8 mouse cellular contexts compared by ENCODE assay signal in genomic region chr9:21291022-21291787, GRCm38 (mm10). TPM values are rescaled to one million over a fixed set of nuclear protein-coding genes. Genes with fewer than 3 reads are reported as not detected.
DNase-seq lines count a peak whose midpoint lies in the region; ATAC-seq lines count a peak whose summit lies in the region.

Gene Cdkn2d, minus strand, starts transcription at chr9:21291407.

- H3K4me1 ChIP-seq in hindbrain, embryonic 16.5 days (ENCODE audit: control insufficient read depth, insufficient read depth, low read depth, low read length), result peaks cover 30% of the 10 kb centered on the region

- H3K27ac ChIP-seq in hindbrain, embryonic 16.5 days (ENCODE audit: low read depth, low read length), result peak within 1 kb of the TSS; percentile 83
- peak within 1 kb of the TSS; percentile 84 for H3K27ac ChIP-seq in macrophage

- H3K9ac ChIP-seq in hindbrain, embryonic 16.5 days (ENCODE audit: low read depth, low read length), result peak within 1 kb of the TSS; percentile 83

- no peaks in the 10 kb centered on the region for H3K36me3 ChIP-seq in hindbrain, embryonic 16.5 days (ENCODE audit: control insufficient read depth, insufficient read depth, low read length)
- no peaks in the 10 kb centered on the region for H3K36me3 ChIP-seq in macrophage (ENCODE audit: inconsistent target)

- H3K4me3 ChIP-seq in hindbrain, embryonic 16.5 days (ENCODE audit: low read length), result peak within 1 kb of the TSS; percentile 62
- peak within 1 kb of the TSS; percentile 61 for H3K4me3 ChIP-seq in macrophage (ENCODE audit: inconsistent target)

- no peaks in the 10 kb centered on the region for H3K9me3 ChIP-seq in hindbrain, embryonic 16.5 days (ENCODE audit: control insufficient read depth, low read length)

- no peaks in the 10 kb centered on the region for H3K27me3 ChIP-seq in hindbrain, embryonic 16.5 days (replicated peaks; ENCODE audit: control insufficient read depth, insufficient read depth, low read length)

- peak; percentile 100 for DNase-seq in WW6 (ENCODE audit: low read depth, low spot score)
- DNase-seq in cerebellum, postnatal 4 days (ENCODE audit: low spot score in 2 of 2), result peak; percentile 98 to 100
- DNase-seq in gastrocnemius, adult 18-20 months (ENCODE audit: low spot score), result peak; percentile 100
- DNase-seq in left cerebral cortex, adult 18-20 months (ENCODE audit: low spot score in 2 of 2), result peak; percentile 99 to 100
- peak; percentile 100 for DNase-seq in right cerebral cortex, adult 18-20 months
- DNase-seq in urinary bladder, postnatal 10 days (ENCODE audit: low spot score), result peak; percentile 98

- H3K79me2 ChIP-seq in macrophage (ENCODE audit: inconsistent target), result peaks cover 37% of the 10 kb centered on the region

- peak; percentile 97 for ATAC-seq in hindbrain, embryonic 16.5 days

- under 1% methylated on average over 46 of the region's 51 CpGs for WGBS in hindbrain, embryonic 16.5 days
- under 1% methylated on average over 41 of the region's 51 CpGs for WGBS in macrophage (ENCODE audit: missing documents)

- H3K4me2 ChIP-seq in hindbrain, embryonic 16.5 days (ENCODE audit: low read length), result peak within 1 kb of the TSS; percentile 69

RNA-seq across cellular contexts. Expression of gene Cdkn2d, which starts in this region (rescaled TPM):
- 1 to 10 TPM; 8.0 to 8.3 TPM for total RNA-seq in gastrocnemius, adult 18-20 months (2021)
- 121 and 138 TPM in 2 replicates for polyA plus RNA-seq in hindbrain, embryonic 16.5 days (2015; fragmentation: Nextera tagmentation; extraction: Ambion mirVana)
- total RNA-seq in left cerebral cortex, adult 18-20 months (2021), result 10 to 100 TPM; 52.9 to 61.6 TPM
- total RNA-seq in macrophage (2018; cell fraction: chromatin; rRNA removed), result 10 to 100 TPM in 1 of 26 experiments, 1 to 10 TPM in 20, under 1 TPM in 4, not detected in 1; 0.66 to 10.1 (median 2.3) TPM
- total RNA-seq in macrophage (2018; cell fraction: cytosol; rRNA removed), result 10 to 100 TPM in 23 of 26 experiments, 1 to 10 TPM in 3; 7.1 to 20.2 (median 15.3) TPM
- 10 to 100 TPM in 7 of 26 experiments, 1 to 10 TPM in 19; 3.1 to 18.0 (median 7.2) TPM for total RNA-seq in macrophage (2018; cell fraction: nucleus; rRNA removed)
- polyA plus RNA-seq in macrophage (2018), result 6.1 to 12.6 TPM (median 9.8 TPM) in 3 replicates

Comparison
In these comparisons a context has a peak if more than half of its experiments do, and no peak if none do; other contexts are left out.
1. Peak in every context shown above with its lines: DNase-seq, ATAC-seq, H3K4me3 ChIP-seq and H3K27ac ChIP-seq.
2. RNA of gene Cdkn2d (total RNA-seq): 52.9 to 61.6 TPM in left cerebral cortex, adult 18-20 months; 8.0 to 8.3 TPM in gastrocnemius, adult 18-20 months; every median in the first group is over 4 times any median in the second.